Mouse (Mus musculus) embryo, embryonic 10.5 days (tissue): ENCODE results near the gene Micall2.
"Not testable (repeated sequence)": the region's sequence is repeated elsewhere in the genome, so short reads cannot be mapped to it uniquely, and the experiment has no call there.

Experiments used
- DNase-seq: peaks from one replicate; pipeline ENCODE4 v3.0.0-alpha.2; 2015; ENCODE audit warnings: low spot score

Gene Micall2

GRCm38 (mm10) chr5:139735677-139736503, at the start of gene Micall2:
Gene Micall2 (minus strand): TSS chr5:139736336.
- DNase-seq, result peak; percentile 99

- DNase-seq, result no peak
Observed at GRCm38 (mm10) chr5:139781406-139781805, 45.3 kb upstream of the Micall2 start.

- no peak for DNase-seq
Observed at GRCm38 (mm10) chr5:139776966-139777365, 40.8 kb upstream of the Micall2 start.

GRCm38 (mm10) chr5:139775216-139775926, 39.2 kb upstream of the Micall2 start, which contains the start of gene Ints1:
Gene Ints1 (minus strand): TSS chr5:139775674.
- DNase-seq, result peak; percentile 98

- DNase-seq, result no peak
Observed at GRCm38 (mm10) chr5:139768216-139768615, 32.1 kb upstream of the Micall2 start.

- DNase-seq, result peak; percentile 64
Observed at GRCm38 (mm10) chr5:139764296-139764695, 28.2 kb upstream of the Micall2 start.

- DNase-seq, result no peak
Observed at GRCm38 (mm10) chr5:139758096-139758495, 22.0 kb upstream of the Micall2 start.

GRCm38 (mm10) chr5:139756586-139756985, 20.4 kb upstream of the Micall2 start:
- no peak for DNase-seq

- DNase-seq, result no peak
Observed at GRCm38 (mm10) chr5:139756135-139756534, 20.0 kb upstream of the Micall2 start.

GRCm38 (mm10) chr5:139754753-139755152, 18.6 kb upstream of the Micall2 start:
- peak; percentile 71 for DNase-seq

GRCm38 (mm10) chr5:139750535-139750934, 14.4 kb upstream of the Micall2 start:
- DNase-seq, result peak; percentile 83

GRCm38 (mm10) chr5:139749413-139750125, 13.4 kb upstream of the Micall2 start:
- no peak for DNase-seq

- peak; percentile 82 for DNase-seq
Observed at GRCm38 (mm10) chr5:139745771-139746170, 9.6 kb upstream of the Micall2 start.

GRCm38 (mm10) chr5:139742640-139743039, 6.5 kb upstream of the Micall2 start:
- DNase-seq, result not testable (repeated sequence)

- DNase-seq, result no peak
Observed at GRCm38 (mm10) chr5:139738592-139739315, 2.6 kb upstream of the Micall2 start.

GRCm38 (mm10) chr5:139737841-139738591, 1.9 kb upstream of the Micall2 start:
- no peak for DNase-seq

GRCm38 (mm10) chr5:139736504-139736940, 386 bp upstream of the Micall2 start:
- no peak for DNase-seq

GRCm38 (mm10) chr5:139734746-139735145, 1.4 kb downstream of the Micall2 start:
- no peak for DNase-seq

- DNase-seq, result no peak
Observed at GRCm38 (mm10) chr5:139734016-139734415, 2.1 kb downstream of the Micall2 start.

- no peak for DNase-seq
Observed at GRCm38 (mm10) chr5:139732634-139733107, 3.5 kb downstream of the Micall2 start.
